Mouse (Mus musculus): ENCODE measurements around the gene Rapgefl1. TPM values are rescaled to one million over a fixed set of nuclear protein-coding genes. Genes with fewer than 3 reads are reported as not detected.
"Not testable (repeated sequence)": the region's sequence is repeated elsewhere in the genome, so short reads cannot be mapped to it uniquely, and the experiment has no call there.

Gene Rapgefl1
- total and polyA plus RNA-seq, 3 experiments, result 0.27 to 0.35 TPM; not detected in 1

DNA sequence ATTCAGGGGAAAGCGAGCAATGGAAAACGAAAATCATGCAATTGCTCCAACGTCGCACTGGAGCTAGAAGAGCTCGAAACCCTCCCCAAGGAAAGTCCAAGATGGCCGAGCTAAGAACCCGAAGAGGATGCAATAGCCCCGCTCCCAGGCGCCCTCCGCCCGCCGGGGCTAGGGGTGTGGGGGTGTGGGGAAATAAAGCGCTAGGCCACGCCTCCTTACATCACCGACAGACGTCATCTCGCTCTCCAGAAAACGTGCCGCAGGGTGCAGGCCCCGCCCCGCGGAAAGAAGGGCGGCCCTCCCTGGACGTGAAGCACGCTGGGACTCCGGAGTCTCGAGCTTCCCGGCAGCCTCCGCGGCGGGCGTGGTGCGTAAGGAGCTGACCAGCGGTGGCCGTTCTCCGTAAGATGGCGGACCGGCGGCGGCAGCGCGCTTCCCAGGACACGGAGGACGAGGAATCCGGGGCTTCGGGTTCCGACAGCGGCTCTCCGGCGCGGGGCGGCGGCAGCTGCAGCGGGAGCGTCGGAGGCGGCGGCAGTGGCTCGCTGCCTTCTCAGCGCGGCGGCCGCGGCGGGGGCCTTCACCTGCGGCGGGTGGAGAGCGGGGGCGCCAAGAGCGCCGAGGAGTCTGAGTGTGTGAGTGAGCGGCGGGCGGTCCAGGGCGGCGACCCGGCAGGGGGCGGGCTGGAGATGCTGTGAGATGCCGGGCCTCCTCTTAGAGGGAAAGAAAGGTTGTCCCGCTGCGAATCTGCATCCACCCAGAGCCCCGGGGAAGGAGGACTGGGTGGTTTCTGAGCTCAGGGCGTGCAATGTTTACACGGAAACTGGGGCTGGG is 26.9 kb upstream of the Rapgefl1 start:
- Histone ChIP-seq H3K27me3 (ENCODE audit: insufficient read depth, low read length) (no peaks in the 10 kb centered on the region), H3K4me1 (ENCODE audit: insufficient read depth, low read depth, low read length) (peaks cover 41% of the 10 kb centered on the region), H3K4me3 (ENCODE audit: low read depth, low read length) (peak overlapping the region; percentile 84), H3K9me3 (replicated peaks) (no peaks in the 10 kb centered on the region), H3K36me3 (replicated peaks) (peaks cover 77% of the 10 kb centered on the region)
- TF ChIP-seq POLR2AphosphoS5 (IDR thresholded peaks at IDR 0.05; ENCODE audit: insufficient replicate concordance, low read depth, low read length), result no peak
- no peak for TF ChIP-seq CTCF (IDR thresholded peaks at IDR 0.05; ENCODE audit: low read depth, low read length)
- no peak for TF ChIP-seq GATA1 (IDR thresholded peaks at IDR 0.05; ENCODE audit: borderline replicate concordance, low read length)
- no peak for TF ChIP-seq TAL1 (conservative IDR thresholded peaks at IDR 0.05; ENCODE audit: low read depth, low read length)
- TF ChIP-seq GATA2 (IDR thresholded peaks at IDR 0.05; ENCODE audit: borderline replicate concordance, low read depth, low read length), result no peak
- DNase-seq (ENCODE audit: low spot score) (peak; percentile 84), ATAC-seq (ENCODE audit: extremely low read depth, insufficient number of reproducible peaks, low FRiP score, poor library complexity, severe bottlenecking) (peak; percentile 97)

DNA sequence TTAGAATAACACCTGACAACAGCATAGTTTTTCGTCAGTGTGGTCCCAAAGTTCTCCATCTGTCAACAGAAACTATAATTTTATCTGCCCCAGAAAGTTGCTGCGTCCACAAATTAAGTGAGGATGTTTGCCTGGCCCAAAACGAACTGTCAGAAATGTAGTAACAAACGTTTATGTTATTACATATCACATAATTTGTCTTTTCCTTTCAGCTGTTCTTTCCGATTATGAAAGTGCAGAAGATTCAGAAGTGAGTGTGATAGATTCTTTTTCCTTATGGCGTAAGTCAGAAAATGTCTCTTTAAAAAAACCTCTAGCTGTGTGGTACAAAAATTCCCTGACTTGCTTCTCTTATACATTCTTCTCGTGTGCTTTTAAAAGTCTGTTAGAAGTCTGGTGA is 25.9 kb upstream of the Rapgefl1 start:
- Histone ChIP-seq H3K36me3 (replicated peaks) (peaks cover 76% of the 10 kb centered on the region), H3K27me3 (ENCODE audit: insufficient read depth, low read length) (no peaks in the 10 kb centered on the region), H3K4me1 (ENCODE audit: insufficient read depth, low read depth, low read length) (peaks cover 41% of the 10 kb centered on the region), H3K4me3 (ENCODE audit: low read depth, low read length) (peak overlapping the region; percentile 84), H3K9me3 (replicated peaks) (no peaks in the 10 kb centered on the region)
- ATAC-seq (ENCODE audit: extremely low read depth, insufficient number of reproducible peaks, low FRiP score, poor library complexity, severe bottlenecking) (no peak), DNase-seq (ENCODE audit: low spot score) (no peak)
- no peak for TF ChIP-seq GATA2 (IDR thresholded peaks at IDR 0.05; ENCODE audit: borderline replicate concordance, low read depth, low read length)
- TF ChIP-seq CTCF (IDR thresholded peaks at IDR 0.05; ENCODE audit: low read depth, low read length), result no peak
- TF ChIP-seq TAL1 (conservative IDR thresholded peaks at IDR 0.05; ENCODE audit: low read depth, low read length), result no peak
- TF ChIP-seq GATA1 (IDR thresholded peaks at IDR 0.05; ENCODE audit: borderline replicate concordance, low read length), result no peak
- no peak for TF ChIP-seq POLR2AphosphoS5 (IDR thresholded peaks at IDR 0.05; ENCODE audit: insufficient replicate concordance, low read depth, low read length)

- Histone ChIP-seq H3K4me3 (ENCODE audit: low read depth, low read length) (no peak overlapping the region), H3K36me3 (replicated peaks) (peaks cover 97% of the 10 kb centered on the region), H3K9me3 (replicated peaks) (no peaks in the 10 kb centered on the region), H3K27me3 (ENCODE audit: insufficient read depth, low read length) (no peaks in the 10 kb centered on the region), H3K4me1 (ENCODE audit: insufficient read depth, low read depth, low read length) (peaks cover 35% of the 10 kb centered on the region)
- no peak for DNase-seq (ENCODE audit: low spot score)
- ATAC-seq (ENCODE audit: extremely low read depth, insufficient number of reproducible peaks, low FRiP score, poor library complexity, severe bottlenecking), result no peak
- no peak for TF ChIP-seq GATA1 (IDR thresholded peaks at IDR 0.05; ENCODE audit: borderline replicate concordance, low read length)
- no peak for TF ChIP-seq POLR2AphosphoS5 (IDR thresholded peaks at IDR 0.05; ENCODE audit: insufficient replicate concordance, low read depth, low read length)
- TF ChIP-seq CTCF (IDR thresholded peaks at IDR 0.05; ENCODE audit: low read depth, low read length), result no peak
- no peak for TF ChIP-seq TAL1 (conservative IDR thresholded peaks at IDR 0.05; ENCODE audit: low read depth, low read length)
- no peak for TF ChIP-seq GATA2 (IDR thresholded peaks at IDR 0.05; ENCODE audit: borderline replicate concordance, low read depth, low read length)
Measured at GRCm38 (mm10) chr11:98816706-98817239, 19.8 kb upstream of the Rapgefl1 start.

DNA sequence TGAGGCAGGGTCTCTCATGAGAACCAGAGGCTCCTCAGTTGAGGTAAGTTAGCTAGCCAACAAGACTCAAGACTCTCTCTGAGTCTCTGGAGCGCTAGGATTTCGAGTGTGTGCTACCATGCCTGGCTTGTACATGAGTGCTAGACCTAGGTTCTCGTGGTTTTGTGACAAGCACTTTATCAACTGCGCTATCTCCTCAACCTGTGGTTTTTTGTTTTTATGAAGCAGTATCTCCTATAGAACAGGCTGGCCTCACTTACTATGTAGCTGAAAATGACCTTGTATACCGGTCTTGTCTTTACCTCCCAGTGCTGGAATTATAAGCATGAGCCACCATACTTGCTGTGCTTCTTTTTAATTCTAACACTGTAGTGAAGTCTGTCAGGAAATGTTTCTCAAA is 15.6 kb upstream of the Rapgefl1 start:
- H3K27me3 ChIP-seq (ENCODE audit: insufficient read depth, low read length), result no peaks in the 10 kb centered on the region
- H3K36me3 ChIP-seq (replicated peaks), result peaks cover 98% of the 10 kb centered on the region
- no peaks in the 10 kb centered on the region for H3K9me3 ChIP-seq (replicated peaks)
- ATAC-seq (ENCODE audit: extremely low read depth, insufficient number of reproducible peaks, low FRiP score, poor library complexity, severe bottlenecking), result no peak
- DNase-seq (ENCODE audit: low spot score), result no peak
- TF ChIP-seq TAL1 (conservative IDR thresholded peaks at IDR 0.05; ENCODE audit: low read depth, low read length) (no peak), GATA2 (IDR thresholded peaks at IDR 0.05; ENCODE audit: borderline replicate concordance, low read depth, low read length) (no peak), GATA1 (IDR thresholded peaks at IDR 0.05; ENCODE audit: borderline replicate concordance, low read length) (no peak), CTCF (IDR thresholded peaks at IDR 0.05; ENCODE audit: low read depth, low read length) (no peak), POLR2AphosphoS5 (IDR thresholded peaks at IDR 0.05; ENCODE audit: insufficient replicate concordance, low read depth, low read length) (no peak)
- H3K4me1 ChIP-seq (ENCODE audit: insufficient read depth, low read depth, low read length), result peaks cover 39% of the 10 kb centered on the region
- H3K4me3 ChIP-seq (ENCODE audit: low read depth, low read length), result no peak overlapping the region

DNA sequence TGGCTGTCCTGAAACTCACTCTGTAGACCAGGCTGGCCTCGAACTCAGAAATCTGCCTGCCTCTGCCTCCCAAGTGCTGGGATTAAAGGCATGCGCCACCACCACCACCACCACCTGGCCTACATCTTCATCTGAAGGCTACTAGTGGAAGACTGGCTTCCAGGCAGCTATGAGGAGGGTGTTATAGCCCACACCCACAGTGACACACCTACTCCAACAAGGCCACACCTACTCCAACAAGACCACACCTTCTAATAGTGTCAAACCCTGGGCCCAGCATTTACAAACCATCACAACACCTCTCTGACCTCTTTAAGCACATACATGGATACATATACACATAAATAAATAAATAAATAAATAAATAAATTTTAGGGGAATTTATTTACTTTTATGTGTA is 10.5 kb upstream of the Rapgefl1 start:
- Histone ChIP-seq H3K4me1 (ENCODE audit: insufficient read depth, low read depth, low read length) (peaks cover 47% of the 10 kb centered on the region), H3K36me3 (replicated peaks) (peaks cover 95% of the 10 kb centered on the region)
- DNase-seq (ENCODE audit: low spot score); H3K27me3 ChIP-seq (ENCODE audit: insufficient read depth, low read length); ATAC-seq (ENCODE audit: extremely low read depth, insufficient number of reproducible peaks, low FRiP score, poor library complexity, severe bottlenecking); H3K9me3 ChIP-seq (replicated peaks); H3K4me3 ChIP-seq (ENCODE audit: low read depth, low read length): not testable (repeated sequence)

DNA sequence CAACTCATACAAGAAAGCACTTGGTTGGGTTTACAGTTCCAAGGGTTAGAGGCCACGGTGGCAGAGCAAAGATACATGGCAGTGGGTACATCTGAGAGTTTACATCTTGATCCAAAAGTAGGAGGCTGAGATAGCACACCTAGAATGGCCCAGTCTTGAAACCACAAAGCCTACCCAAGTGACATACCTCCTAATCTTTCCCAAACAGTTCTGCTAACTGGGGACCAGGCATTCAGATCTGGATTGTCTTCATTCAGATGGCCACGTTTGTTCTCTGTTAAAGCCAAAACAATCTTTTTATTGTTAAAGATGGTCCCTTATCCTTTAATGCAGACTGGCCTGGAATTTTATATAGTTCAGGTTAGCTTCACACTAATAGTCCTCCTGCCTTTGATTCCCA is 8.7 kb upstream of the Rapgefl1 start:
- ATAC-seq (ENCODE audit: extremely low read depth, insufficient number of reproducible peaks, low FRiP score, poor library complexity, severe bottlenecking), result no peak
- no peaks in the 10 kb centered on the region for H3K27me3 ChIP-seq (ENCODE audit: insufficient read depth, low read length)
- H3K4me3 ChIP-seq (ENCODE audit: low read depth, low read length), result no peak overlapping the region

More for the DNA sequence above, 8.7 kb upstream of the Rapgefl1 start:
- H3K4me1 ChIP-seq (ENCODE audit: insufficient read depth, low read depth, low read length), result peaks cover 37% of the 10 kb centered on the region
- no peak for DNase-seq (ENCODE audit: low spot score)
- no peak for TF ChIP-seq GATA2 (IDR thresholded peaks at IDR 0.05; ENCODE audit: borderline replicate concordance, low read depth, low read length)
- TF ChIP-seq TAL1 (conservative IDR thresholded peaks at IDR 0.05; ENCODE audit: low read depth, low read length), result peak; percentile 58
- peaks cover 95% of the 10 kb centered on the region for H3K36me3 ChIP-seq (replicated peaks)
- H3K9me3 ChIP-seq (replicated peaks), result no peaks in the 10 kb centered on the region

Measured in G1E (cell line).